Mouse (Mus musculus) kidney, postnatal 25 days (tissue): ENCODE results near the gene Kif19a.

ENCODE experiments used
- DNase-seq, 2 experiments: peaks; one replicate each; pipeline ENCODE4 v3.0.0; 2021; ENCODE audit warnings: mixed read lengths in 2 of 2

Kif19a gene

GRCm38 (mm10) chr11:114810344-114810743 is 45.2 kb downstream of the Kif19a start:
- no peak for DNase-seq

- peak; percentile 91 to 96 for DNase-seq
These were observed 47.6 kb downstream of the Kif19a start for GRCm38 (mm10) chr11:114812731-114813240.

- no peak for DNase-seq
These were observed 49.8 kb downstream of the Kif19a start for GRCm38 (mm10) chr11:114814873-114815592.

DNA sequence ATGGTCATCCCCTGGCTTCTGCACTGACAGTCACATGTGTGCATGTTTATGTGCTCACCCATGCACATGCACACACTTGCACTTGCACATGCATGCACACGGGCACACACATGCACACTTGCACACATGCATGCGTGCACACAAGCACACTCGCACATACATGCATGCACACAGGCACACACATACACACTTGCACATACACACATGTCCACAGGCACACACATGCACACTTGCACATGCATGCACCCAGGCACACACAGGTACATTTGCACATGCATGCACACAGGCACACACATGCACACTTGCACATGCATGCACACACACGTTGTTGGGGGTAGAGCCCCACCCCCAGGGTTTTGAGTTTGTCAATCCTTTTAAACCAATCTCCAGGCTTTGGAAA is 51.7 kb downstream of the Kif19a start:
- DNase-seq: no peak

- no peak for DNase-seq
These were observed 53.0 kb downstream of the Kif19a start for GRCm38 (mm10) chr11:114818185-114818584.

DNA sequence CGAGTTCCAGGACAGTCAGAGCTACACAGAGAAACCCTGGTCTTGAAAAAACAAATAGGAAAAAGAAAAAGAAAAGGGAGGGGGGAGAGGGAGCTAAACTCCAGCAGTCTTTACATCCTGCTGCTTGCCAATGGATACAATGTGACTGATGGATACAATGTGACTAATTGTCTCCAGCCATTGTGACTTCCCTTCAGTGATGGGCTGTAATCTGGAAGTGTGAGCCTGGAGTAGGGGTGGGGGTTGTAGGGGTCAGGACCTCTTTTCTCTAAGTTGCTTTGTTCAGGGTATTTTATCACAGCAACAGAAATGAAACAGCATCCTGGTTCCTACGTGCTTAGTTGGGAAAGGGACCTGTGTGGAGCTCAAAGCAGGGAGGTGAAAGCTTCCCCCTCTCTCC is 53.9 kb downstream of the Kif19a start:
- no peak for DNase-seq

GRCm38 (mm10) chr11:114820444-114820843 is 55.3 kb downstream of the Kif19a start:
- DNase-seq: no peak

- DNase-seq: no peak
These were observed 56.1 kb downstream of the Kif19a start for GRCm38 (mm10) chr11:114821325-114821724.

DNA sequence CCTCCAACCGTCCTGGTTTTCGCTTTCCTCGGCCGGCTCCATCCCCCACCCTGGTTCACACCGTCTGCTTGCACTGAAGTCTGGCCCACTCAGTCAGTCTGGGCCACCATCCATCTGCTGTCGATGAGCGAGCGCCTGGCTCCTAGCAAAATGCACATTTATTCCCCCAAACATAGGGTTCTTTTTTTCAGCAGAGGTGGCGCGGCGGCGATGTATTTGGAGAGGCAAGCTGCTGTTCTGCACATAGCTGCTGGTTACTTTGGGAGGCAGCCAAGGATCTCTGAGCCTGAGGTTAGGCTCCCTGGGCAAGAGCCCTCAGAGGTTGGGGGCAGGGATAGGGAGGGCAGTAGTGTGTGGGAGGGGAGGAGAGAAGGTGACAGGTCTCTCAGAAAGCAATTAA is 57.5 kb downstream of the Kif19a start:
- peak; percentile 87 to 89 for DNase-seq

- no peak for DNase-seq
These were observed 58.1 kb downstream of the Kif19a start for GRCm38 (mm10) chr11:114823199-114823725.

GRCm38 (mm10) chr11:114826686-114827085 is 61.5 kb downstream of the Kif19a start:
- peak; percentile 79 to 90 for DNase-seq

- peak; percentile 84 to 95 for DNase-seq
These were observed 64.6 kb downstream of the Kif19a start for GRCm38 (mm10) chr11:114829499-114830432.

GRCm38 (mm10) chr11:114830433-114830773 is 65.2 kb downstream of the Kif19a start:
- DNase-seq: peak in 1 of 2 experiments; percentile 87

DNA sequence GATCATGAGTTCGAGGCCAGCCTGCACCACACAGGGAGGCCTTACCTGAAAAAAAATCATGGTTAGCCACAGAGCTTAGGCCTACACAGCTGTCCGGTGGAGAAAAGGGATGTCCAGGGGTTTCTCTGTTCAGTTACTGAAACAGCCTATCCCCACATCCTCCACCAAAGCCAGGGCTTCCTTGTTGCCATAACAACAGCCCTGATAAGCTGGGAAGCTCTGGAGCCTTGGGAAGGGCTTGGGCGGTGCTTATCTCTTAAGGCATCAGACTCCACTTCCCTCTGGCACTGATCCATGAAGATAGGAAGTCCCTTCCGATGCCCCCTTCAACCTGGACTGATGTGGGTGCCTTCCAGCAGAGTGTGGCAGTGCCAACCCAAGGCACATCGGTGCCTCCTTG is 68.0 kb downstream of the Kif19a start:
- DNase-seq: no peak
